Mouse (Mus musculus): Measurements from ENCODE around the gene Bbs2.
"Not testable (repeated sequence)": the region's sequence is repeated elsewhere in the genome, so short reads cannot be mapped to it uniquely, and the experiment has no call there.

Gene Bbs2

DNA sequence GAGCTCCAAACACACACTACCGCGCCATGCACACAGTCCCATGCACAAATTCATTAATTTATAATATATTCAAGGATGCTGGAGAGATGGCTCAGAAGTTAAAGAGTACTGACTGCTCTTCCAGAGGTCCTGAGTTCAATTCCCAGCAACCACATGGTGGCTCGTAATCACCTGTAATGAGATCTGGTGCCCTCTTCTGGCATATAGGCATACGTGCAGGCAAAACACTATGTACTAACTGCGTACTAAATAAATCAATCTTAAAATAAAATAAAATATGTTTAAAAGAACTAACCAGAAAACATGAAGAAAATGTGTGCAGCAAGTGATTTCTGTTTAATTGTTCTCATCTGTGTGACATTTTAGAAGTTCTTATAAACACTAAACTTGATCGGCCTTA lies 4.4 kb downstream of the Bbs2 start:
- no peak for DNase-seq

DNA sequence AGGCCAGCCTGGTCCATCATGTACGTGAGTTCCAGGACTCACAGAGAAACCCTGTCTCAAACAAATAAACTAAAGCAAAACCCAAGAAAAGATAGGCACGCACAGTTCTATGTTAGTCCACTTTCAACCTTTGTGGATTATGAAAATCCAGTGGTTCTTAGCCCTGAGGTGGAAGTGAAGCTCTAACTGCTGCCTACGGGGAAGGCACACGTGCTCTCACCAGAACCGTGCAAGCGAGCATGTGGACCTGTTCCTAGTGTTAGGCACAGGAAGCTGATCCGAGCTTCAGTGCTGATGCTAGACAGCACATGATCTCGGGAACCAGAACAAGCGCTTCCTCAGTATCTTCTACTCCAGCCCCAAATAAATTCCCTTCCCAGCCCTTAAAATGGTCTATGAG lies 5.9 kb downstream of the Bbs2 start:
- no peak for DNase-seq

DNA sequence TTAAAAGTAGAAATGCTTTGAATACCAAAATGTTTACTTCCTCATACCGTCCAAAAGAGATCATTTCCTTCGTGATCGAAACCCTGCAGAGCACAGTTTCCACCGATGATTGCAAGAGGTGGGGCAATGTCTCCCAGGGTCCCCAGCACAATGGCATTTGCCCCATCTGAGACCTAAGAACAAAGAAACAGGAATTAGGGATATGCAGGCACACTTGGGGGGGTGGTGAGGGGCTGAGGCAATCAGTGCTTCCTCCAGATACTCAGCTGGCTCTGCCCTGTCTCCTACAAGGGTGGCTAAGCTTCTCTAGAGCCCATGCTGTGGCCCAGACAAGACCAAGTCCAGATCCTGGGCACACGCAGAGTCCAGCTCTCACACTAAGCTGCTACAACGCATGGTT lies 9.0 kb downstream of the Bbs2 start:
- no peak for DNase-seq

DNA sequence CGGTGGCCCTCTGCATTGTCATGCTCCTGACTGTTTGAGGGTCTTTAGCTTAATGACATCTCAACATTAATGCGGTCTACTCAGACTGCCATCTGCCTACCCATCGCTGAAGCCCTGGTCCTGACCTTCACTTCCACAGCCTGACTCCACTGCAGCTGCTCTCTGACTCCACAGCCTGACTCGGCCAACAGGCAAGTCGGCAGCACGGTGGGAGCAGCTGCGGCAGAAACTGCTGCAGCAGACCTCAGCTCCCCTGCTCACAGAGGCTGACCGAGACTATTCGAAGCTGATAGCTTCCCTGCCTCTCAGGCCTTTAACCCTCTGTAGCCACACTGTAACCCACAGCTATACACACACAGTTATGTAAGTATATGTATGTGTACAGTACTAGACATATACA lies 10.8 kb downstream of the Bbs2 start:
- no peak for DNase-seq

DNA sequence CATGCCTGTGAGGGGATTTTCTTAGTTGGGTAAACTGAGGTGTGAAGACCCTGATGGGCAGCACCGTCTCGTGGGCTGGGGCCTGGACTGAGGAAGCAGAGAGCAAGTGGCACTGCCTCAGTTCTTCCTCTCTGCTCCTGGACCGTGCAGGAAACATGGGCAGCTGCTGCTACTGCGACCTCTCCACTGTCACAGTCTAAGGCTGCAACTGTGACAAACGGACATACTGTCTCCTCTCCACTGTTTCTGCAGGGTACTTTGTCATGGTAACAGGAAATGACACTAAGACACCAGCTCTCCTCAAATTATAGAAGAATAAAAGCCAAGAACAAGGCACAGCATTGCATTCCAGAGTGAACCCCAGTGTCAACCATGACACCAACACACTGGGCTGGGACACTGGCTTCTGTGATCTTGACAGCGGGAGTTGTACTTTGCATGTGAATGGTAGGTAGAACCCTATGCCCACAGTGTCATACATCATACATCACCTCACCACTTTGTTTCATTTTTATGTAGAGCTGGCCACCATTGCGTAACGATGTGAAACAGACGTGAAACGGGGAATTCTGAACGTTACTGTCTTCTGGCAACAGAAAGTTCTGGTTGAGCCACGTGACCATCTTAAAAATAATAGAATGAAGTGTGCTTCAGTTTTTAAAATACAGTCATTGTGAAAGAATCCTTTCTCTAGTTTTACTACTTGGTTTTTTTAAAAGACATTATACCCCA lies 22.1 kb downstream of the Bbs2 start:
- DNase-seq = no peak

DNA sequence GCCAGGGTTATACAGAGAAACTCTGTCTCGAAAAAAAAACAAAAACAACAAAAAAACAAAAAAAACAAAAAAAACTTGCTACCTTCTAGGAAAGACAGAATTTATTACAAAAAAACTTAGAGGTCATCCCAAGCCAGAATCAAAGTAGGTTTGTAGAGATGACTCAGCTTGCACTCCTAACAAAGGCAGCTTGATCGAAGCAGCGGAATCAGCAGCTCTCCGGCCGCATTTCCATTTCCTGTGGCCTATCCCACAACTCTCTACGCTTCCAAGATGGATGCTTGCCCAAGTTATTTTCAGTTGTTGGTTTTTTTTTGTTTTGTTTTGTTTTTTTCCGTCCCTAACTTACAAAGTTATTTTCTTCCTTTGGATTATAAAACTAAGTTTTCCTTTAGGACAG lies 29.9 kb downstream of the Bbs2 start:
- DNase-seq = no peak

DNA sequence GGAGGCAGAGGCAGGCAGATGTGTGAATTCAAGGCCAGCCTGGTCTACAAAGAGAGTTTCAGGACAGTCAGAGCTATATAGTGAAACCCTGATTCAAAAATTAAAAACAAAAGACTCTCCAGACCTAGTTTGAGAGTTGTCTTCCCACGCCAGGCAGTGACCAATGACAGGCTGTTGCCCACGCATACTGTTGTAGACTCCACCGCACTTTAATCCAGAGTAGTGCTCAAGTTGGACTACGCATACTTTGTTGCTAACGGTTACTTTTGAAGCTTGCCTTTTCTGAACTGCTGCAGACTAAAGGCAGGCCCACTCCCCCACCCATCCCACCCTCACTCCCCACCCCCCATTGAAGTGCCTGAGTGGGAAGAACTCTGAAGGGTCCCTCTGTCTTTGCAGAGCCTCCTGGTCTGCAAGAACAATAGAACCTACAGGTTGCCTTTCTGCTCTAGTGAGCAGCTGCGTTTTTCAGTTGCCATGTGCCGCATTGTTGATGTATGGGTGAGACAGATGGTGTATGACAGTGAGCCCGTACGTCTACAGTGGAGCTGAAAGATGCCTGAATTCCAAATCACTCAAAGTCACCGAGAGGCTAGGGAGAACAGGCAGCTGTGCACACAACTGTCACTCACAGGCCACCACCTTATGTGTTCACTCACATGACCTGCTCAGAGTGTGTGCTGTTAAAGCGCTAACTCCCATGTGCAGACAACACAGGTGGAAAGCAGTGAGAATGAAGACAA lies 32.4 kb downstream of the Bbs2 start:
- no peak for DNase-seq

DNA sequence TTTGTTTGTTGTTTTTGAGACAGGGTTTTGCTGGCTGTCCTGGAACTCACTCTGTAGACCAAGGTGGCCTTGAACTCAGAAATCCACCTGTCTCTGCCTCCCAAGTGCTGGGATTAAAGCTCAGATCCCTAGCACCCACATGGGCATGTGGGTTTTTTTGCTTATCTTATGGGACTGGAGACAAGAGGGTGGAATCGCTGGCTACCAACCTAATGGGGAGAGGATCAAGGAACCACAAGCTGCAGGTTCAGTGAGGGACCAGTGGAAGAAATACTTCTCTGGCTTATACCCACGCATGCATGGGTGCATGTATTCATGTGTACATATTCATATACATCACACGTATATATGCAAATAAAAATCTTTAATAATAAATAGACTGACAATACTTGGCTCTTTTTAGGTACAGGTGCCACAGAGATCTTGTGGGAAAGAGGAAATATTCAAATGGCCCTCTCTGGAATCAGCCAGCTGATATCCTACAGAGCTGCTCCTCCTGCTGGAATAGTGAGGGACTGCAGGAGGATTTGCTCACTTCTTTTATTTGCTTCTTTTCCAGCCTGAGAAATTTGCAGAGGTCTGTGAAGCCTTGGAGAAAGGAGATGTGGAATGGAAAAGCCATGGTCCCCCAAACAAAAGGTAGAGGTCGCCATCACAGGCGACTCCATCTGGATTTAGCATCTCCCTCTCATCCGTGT lies 41.4 kb downstream of the Bbs2 start:
- DNase-seq = peak; percentile 49

DNA sequence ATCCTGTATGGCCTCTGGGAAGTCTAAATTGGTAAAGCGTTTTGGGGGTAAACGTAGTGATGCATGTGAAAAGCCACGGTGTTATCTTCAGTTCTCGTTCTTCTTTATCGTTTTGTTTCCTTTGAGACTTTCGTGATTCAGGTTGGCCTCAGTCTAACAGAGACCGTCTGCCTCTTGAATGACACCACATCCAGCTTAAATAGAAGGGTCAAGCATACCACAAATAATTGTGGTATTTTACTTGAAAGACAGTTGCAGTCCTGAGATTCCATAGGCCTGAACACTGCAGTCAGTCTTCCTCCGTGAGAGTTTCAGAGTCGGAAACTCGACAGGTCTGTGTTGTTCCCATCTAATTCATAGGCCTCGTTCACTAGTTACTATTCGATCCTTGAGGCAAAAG lies 46.0 kb downstream of the Bbs2 start:
- no peak for DNase-seq

DNA sequence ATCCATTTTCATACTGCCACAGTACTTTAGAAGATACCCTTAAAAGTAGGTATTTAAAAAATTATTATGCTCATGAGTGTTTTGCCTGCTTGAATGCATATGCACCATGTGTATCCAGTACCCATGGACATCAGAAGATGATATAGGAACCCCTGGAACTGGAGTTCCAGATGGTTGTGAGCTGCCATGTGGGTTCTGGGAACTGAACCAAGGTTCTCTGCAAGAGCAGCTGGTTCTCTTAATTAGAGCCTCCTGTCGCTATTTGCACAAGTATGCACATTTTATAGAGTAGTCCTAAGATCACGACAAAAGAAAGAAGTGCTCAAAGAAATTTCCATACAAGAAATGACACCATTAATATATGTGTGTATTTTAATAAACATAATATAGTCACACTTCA lies 50.9 kb downstream of the Bbs2 start:
- no peak for DNase-seq

DNA sequence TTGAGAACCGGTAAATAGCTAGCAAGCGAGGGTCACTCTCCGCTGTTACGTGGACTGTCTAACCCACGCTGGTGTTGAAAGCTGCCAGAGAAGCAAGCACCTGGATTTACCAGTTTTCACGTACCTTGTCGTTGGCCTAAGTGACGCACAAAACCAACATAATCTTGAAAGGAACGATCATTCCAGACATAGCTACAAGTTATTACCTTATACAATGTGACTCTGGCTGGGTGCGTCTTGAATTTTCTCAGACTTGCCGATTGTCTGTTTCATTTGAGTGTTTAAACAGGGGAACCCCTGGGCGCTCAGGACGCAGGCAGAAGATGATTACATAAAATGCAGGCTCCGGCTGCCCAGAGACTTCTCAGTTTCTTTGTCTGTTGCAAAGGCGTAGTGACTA lies 60.9 kb downstream of the Bbs2 start:
- DNase-seq = peak; percentile 12

DNA sequence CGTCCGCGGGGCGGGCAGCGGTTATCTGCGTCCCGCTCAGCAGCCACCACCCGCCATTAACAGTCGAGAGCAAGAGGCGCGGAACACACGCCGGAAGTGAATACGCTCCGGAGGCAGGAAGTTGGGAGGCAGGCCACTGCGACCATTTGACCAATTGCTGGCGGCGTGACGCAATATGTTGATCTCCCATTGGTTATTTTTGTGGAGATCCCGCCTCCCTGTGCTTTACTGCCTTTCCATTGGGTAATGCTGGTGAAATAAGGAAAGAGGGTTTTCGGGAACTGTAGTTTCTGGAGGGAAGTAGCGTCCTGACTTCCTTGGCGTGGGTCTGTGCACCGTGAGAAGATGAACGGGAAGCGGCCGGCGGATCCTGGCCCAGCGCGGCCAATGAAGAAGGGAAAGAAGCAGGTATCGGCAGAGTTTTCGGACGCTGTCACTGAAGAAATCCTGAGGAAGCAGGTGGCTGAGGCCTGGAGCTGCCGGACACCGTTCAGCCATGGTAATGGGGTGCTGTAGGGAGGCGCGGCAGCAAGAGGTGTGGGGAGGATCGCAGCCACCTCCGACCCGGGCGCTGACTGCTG lies 61.7 kb downstream of the Bbs2 start, which contains the start of the genes Nudt21 and Ogfod1:
TSS of gene Nudt21 (minus strand) at position 88 of the 581 bp plus-strand sequence.
TSS of gene Ogfod1 (plus strand) at position 255 of the 581 bp plus-strand sequence.
- peak; percentile 94 for DNase-seq

DNA sequence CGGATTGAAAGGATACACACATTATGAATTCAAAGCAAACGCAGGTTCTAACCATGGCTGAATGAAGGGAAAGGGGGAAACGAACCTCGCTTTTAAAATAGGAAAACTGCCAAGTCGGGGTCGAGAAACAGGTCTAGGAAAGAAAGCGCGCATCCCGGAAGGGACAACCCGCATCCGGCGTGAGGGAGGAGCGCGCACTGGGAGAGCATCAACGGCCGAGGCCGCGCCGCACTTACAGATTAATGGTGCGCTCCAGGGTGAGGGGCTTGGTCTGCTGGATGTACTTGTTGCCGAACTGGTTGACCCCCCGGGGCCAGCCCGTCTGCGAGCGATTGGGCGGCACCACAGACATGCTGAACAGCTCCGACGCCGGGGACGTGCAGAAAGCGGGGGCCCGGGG lies 62.2 kb downstream of the Bbs2 start:
- not testable (repeated sequence) for DNase-seq

DNA sequence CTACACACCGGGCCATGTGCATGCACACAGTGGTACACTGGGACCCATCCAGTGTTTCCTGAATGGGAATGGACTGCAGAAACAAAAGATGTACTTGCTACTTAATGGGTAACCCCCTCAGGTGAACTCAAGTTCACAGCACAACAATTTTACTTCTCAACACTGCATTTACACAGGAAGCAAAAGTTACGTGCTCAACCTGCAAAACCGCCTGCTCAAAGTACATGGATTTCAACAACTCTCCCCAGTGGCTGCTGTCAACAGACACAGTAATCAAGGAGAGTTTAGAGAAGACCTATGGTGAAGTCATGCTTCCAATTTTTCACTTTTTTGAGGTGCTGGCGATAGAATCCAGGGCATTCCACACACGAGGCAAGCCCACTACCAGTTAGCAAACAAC lies 63.5 kb downstream of the Bbs2 start:
- no peak for DNase-seq

DNA sequence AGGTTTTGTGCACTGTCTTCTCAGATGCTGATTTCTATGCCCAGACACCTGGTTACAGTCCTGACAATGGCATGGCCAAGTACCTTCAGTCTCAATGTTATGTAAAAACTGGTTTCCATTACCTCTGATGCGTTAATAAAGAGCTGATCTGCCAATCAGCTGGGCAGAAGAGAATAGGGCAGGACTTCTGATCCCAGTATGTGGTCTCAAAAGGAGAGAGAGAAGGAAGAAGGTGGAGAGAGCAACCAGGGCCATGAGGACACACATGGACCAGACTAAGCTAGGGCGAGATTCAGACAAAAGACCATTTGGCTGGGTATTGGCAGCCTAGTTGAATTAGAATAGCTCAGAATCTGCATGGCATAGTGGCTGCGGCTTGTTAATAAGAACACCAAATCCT lies 65.1 kb downstream of the Bbs2 start:
- no peak for DNase-seq

DNA sequence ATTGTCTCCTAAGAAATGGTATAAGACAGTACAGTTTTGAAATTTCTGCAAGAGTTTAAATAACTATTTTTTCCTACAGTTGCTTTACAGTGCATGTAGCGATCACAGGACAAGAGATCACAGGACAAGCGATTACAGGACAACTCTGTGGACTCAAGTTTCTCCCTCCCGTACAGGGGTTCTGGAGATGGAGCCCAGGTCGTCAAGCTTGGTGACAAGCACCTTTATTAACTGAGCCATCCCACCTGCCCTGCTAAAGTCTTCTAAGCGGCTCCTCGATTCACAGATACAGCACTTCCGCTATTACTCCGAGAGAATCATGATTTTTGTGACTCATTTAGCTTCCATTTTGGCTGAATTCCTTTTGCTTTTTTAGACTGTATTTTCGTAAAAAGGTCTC lies 69.0 kb downstream of the Bbs2 start:
- DNase-seq = no peak

DNA sequence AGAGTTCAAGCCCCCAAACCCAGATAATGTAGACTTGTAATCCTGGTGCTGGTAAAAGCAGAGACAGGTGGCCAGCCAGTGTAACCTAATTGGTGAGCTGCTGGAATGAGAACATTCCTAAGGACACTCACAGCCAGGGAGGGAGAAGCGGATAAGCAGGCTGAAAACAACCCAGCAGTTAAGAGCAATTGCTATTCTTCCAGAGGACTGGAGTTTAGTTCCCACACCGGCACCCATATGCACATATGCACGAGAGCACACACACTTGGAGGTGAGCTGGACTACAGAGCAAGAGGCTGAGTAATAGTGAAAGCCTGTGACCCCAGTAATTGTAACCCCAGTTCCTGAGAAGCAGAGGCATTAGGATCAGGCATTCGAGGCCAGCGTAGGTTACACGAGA lies 74.8 kb downstream of the Bbs2 start:
- DNase-seq = no peak

Measured in kidney, adult 18-20 months (tissue).